Mouse (Mus musculus) telencephalon, adult 2 months (tissue): ENCODE results near the gene Prex1.
A peak's percentile ranks its signal among the peaks of the same experiment; 100 is the strongest.

ENCODE experiments used
- DNase-seq: peaks from one replicate; pipeline ENCODE4 v3.0.0-alpha.2; 2011; ENCODE audit warnings: low read depth, low spot score

Prex1 gene

GRCm38 (mm10) chr2:166636867-166637672 lies 76.6 kb downstream of the Prex1 start:
- no peak for DNase-seq

GRCm38 (mm10) chr2:166635521-166635920 lies 78.1 kb downstream of the Prex1 start:
- DNase-seq: no peak

- peak; percentile 50 for DNase-seq
These were observed 80.9 kb downstream of the Prex1 start for GRCm38 (mm10) chr2:166632571-166633361.

GRCm38 (mm10) chr2:166631621-166632171 lies 81.9 kb downstream of the Prex1 start:
- DNase-seq: no peak

GRCm38 (mm10) chr2:166631189-166631588 lies 82.4 kb downstream of the Prex1 start:
- DNase-seq: no peak

GRCm38 (mm10) chr2:166629941-166630674 lies 83.5 kb downstream of the Prex1 start:
- DNase-seq: no peak

GRCm38 (mm10) chr2:166627578-166627977 lies 86.1 kb downstream of the Prex1 start:
- no peak for DNase-seq

GRCm38 (mm10) chr2:166625219-166625618 lies 88.4 kb downstream of the Prex1 start:
- DNase-seq: no peak

GRCm38 (mm10) chr2:166623081-166623567 lies 90.5 kb downstream of the Prex1 start:
- DNase-seq: no peak

GRCm38 (mm10) chr2:166622590-166622989 lies 91.0 kb downstream of the Prex1 start:
- no peak for DNase-seq

- DNase-seq: no peak
These were observed 91.6 kb downstream of the Prex1 start for GRCm38 (mm10) chr2:166622079-166622478.

GRCm38 (mm10) chr2:166620529-166621466 lies 92.8 kb downstream of the Prex1 start:
- no peak for DNase-seq

- DNase-seq: no peak
These were observed 93.6 kb downstream of the Prex1 start for GRCm38 (mm10) chr2:166619906-166620490.

- no peak for DNase-seq
These were observed 94.4 kb downstream of the Prex1 start for GRCm38 (mm10) chr2:166619270-166619669.

GRCm38 (mm10) chr2:166617706-166618105 lies 95.9 kb downstream of the Prex1 start:
- no peak for DNase-seq

GRCm38 (mm10) chr2:166615338-166616075 lies 98.1 kb downstream of the Prex1 start:
- DNase-seq: no peak

GRCm38 (mm10) chr2:166610271-166610670 lies 103.4 kb downstream of the Prex1 start:
- no peak for DNase-seq

GRCm38 (mm10) chr2:166608509-166608908 lies 105.1 kb downstream of the Prex1 start:
- no peak for DNase-seq

GRCm38 (mm10) chr2:166606481-166607245 lies 107.0 kb downstream of the Prex1 start:
- no peak for DNase-seq
